Mouse (Mus musculus) cerebellum, postnatal 10 days (tissue): ENCODE data around the gene Cabin1.

Experiments used
- DNase-seq, 2 experiments: peaks; one replicate each; pipeline ENCODE4 v3.0.0; 2021; ENCODE audit warnings: mixed read lengths in 2 of 2

Cabin1 gene

DNA sequence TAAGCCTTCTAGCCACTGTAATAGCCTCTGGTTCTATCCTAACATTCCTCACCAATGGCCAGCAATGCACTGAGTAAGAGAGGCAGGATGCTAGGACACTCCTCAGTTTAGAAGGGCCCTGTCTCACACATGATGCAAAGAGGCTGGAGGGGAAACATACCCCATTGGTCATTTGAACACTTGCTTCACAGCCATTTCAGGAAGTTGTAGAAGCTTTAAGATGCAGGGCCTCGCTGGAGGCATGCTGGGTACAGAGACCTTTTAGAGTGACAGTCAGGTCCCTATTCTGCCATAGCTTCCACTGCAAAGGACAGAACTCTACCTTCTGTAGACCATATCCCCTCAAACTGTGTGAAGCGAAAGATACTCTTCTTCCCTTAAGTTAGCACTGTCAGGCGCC is 66.4 kb downstream of the Cabin1 start:
- DNase-seq: no peak

DNA sequence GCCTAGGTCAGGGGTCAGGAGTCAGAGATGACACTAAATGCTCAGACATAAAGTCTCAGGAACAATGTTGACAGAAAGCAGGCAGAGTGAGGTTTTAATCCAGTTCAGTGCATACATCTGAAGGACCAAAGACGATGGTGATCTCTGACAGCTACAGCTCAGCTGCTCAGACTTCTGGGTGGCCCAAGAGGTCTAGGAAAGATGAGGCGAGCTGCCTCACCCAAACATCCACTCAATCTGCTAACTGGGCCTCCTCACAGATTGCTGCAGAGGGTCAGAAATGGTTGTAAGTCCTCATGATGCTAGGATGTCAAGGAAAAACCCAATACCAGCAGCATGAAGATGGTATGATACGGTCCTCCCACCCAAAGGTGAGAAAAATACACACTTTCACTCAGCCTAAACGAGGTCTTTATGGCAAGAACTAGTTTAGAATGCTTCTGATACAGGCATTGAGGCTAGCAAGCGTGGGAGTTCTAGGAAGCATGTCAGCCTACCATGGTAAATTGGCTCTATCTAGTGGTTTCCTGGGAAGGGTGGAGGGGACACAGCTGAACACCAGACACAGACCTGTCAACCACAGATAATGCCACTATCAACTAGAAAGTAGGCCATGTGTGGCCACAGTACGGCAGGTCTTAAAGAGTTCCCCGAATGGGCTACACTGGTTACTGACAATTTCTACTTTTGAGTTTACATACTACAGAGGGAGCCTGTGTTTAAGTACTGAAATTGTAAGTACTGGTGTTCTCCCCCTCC is 67.4 kb downstream of the Cabin1 start:
- DNase-seq: no peak

DNA sequence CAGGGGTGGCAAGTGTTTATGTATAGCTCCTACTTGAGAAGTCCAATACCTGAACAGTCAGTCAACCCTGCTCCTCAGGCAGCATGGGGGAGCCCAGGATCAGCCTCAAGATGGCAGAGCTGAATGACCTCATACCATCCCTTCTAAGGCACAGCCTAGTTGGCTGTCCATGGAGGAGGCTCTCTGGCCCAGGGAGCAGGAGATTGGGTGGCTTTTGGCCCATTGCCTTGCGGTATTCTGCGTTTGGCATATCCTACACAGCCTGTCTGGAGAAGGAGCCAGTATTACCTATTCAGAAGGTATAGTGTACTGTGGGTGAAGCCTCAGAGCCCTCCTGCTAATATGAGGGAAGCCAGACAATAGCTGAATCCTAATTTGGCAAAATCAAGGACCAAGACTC is 68.6 kb downstream of the Cabin1 start:
- DNase-seq: no peak

DNA sequence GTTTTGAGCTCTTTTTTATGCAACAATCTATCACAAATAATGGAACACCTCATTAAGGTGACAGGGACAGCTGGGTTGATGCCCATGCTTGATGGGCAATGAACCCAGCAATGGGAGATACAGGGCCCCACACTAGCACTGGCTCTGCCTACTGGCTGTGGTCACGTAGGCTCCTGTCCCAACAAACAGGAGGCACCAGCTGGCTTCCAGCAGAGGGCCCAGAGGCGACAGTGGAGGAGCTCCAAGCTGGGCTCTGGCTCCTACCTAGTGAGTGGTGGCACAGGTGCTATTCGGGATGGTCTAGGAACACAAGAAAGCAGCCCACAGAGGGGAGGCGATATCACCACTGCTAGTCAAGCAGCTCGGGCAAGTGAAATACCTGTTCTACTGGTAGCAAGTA is 69.1 kb downstream of the Cabin1 start:
- no peak for DNase-seq

DNA sequence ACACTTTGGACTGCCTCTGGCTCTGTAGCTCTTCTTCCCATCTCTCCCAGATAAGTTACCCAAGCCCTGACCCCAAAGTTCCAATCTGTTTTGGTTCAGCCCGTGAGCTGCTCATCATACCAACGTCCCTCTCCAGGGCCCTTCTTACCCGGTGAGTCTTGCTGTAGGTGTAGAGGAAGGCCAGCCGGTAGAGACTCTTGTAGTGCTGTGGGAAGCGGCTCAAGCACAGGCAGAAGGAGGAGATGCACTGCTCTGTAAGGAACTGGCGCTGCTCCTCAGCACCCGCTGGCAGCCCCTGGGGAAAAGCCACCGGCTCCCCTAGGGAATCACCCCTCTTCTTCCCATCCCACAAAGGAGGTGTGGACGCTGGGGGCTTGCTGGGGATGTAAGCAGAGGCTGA is 69.6 kb downstream of the Cabin1 start:
- no peak for DNase-seq

DNA sequence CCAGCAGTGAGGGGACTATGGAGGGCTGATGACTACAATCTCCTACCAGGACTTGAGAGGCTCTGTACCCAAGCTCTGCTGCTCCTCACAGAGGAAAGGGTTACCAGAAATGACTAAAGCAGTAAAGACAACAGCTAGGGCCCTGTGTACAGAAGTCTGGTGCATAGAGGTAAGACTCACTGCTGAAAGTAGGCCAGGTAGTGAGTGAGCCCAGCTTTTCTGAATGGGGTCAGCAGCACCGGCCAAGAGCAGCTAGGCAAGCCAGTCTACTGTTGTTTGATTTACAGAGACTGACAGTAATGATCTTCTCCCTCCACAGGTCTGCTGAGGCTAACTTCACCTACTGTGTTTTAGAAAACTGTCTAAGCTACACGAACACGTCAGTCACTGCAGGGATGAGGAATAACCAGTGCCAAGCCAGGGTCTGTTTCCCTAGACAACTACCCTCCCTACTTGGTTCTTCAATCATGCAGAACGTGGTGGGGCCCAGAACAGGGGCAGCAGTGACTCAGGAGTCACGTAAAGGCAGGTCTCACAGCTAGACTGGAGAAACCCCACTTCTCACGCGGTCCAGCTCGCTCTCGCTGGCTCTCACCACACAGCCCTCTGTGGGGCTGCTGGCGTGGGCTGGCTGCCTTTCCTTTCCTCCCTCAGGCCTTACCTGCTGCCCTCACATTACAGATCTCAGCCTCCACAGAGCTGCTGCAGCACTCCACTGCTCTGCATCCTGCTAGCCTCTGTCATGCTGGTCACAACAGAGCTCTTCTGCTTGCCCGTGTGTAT is 70.5 kb downstream of the Cabin1 start:
- peak; percentile 52 to 54 for DNase-seq

DNA sequence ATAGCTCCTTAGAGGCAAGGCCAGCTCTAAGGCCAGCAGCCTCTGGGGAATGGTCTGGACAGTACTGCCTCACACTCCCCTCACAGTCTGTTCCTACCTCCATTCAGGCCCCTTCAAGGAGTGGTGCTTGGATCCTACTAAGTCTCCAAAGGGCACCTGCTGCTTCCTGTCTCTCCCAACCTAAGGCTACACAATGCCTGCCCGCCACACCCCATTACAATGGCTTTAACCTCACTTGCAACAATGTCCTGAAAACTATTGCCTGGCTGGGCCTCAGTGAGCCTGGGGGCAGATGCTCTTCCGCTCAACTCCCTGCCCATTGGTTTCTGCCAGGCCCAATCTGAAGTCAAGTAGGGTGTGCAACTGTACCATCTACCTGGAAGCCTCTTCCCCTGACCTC is 75.5 kb downstream of the Cabin1 start:
- no peak for DNase-seq

DNA sequence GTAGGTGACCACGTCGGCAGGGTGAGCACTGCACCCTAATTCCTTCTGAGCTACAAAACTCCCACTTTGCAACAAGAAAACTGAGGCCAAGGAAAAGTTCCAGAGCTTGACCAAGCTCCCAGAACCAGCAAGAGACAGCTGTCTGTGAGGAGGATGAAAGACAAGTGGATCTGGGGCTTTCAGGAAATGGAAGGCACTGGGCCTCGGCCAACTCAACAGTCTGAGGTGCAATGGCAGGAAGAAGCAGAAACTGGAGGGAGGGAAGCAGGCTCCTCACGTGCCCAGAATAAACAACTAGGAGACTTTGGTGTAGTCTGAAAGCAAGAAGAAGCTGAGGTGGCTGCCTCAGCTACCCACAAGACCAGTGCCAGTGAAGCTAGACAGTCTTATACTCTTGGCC is 77.4 kb downstream of the Cabin1 start:
- no peak for DNase-seq

DNA sequence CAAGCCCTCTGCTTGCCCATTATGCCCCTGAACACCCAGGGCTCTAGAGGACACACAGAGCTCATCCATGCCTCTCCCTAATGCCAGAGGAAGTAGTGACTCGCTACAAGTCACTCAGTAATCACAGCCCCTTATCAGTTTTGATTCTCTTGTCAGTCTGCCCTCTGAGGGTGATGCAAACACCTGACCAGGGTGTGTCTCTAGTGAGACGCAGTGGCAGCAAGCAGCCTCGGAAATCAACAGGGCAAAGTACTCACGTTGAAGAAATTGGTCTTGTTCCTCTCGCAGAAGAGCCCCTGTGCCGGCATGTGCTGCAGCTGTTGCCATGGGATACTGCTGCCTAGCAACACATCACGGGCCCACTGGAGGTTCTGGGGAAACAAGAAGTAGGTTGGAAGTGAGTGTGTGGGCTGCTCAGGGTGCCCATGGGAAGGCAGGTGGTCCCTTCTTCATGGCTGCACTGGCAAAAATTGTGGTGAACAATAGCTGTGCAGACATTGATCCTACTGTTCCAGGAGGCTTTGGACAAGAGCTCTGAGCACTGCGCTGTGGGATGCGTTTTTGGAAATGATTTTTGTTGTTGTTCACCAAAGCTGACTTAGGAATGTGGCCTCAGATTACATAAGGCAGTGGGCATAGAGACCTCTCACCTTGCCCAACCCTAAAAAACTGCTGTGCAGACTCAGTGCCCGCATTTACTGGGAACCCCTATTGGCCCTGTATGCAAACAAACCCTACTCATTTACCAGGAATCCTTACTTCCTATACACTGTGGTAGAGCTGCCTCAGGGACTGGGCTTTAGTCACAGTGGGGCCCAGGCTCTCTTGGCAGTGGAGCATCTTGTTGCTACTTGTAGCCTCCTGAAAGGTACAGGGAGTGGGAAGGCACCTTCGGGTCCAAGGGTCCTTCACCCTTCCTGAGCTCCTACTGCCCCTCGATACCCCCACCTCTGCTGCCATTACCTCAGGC is 79.8 kb downstream of the Cabin1 start:
- DNase-seq: peak; percentile 67 to 74

DNA sequence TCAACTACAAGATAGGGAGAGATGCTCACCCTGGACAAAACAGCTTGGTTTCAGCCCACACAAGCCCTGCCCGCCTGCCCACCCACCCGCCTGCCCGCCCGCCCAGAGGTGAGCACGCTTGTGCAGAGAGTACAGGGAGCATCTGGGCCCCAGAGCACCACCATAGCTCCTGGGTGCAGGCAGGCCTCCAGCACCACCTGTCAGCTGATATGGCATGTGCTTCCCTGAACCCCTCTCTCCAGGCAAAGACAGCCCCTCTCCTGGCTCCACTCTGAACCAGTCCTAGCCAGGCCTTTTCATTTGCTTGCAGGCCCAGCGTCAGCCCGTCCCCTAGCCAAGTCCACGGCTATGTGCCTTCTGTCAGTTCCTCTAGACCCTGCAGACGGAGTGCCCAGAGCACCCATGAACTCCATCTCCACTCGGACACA is 83.6 kb downstream of the Cabin1 start:
- DNase-seq: peak; percentile 90 to 94

DNA sequence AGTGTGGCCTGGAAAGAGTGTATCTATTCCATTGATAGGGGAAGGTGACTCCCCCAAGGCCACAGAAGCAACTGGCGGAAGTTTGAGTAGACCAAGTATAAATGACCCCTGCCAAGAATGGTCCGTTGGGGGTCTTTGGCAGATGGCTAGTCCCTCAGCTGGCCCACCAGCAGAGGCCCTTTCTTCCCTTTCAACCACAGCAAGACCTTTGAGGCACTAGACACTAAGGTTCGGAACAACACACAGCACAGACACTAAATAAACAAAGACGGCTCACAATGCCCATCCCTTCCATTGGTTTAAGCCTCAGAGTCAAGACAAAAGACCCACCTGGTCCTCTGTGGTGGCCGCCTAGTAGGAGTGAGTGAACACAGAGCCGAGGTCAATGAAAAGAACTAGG is 84.9 kb downstream of the Cabin1 start:
- no peak for DNase-seq

DNA sequence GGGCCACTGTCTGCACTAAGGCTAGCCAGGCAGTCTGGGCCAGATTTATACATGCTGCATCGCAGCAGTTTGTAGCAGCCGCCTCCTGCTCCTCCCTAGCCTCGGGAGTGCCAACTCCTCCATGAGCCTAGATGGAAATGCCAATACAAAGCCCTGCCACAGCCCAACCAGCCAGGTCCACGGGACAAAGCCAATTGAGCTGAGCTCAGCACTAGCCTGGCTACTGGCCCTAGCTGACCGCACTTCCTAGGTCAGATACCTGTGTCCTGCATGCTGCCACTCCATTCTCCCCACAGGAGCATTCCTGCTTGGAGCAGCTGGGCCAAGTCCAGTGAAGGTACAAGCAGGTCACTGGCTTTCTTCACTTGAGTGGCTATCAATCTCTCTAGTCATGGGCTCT is 86.2 kb downstream of the Cabin1 start:
- DNase-seq: peak; percentile 77 to 78

DNA sequence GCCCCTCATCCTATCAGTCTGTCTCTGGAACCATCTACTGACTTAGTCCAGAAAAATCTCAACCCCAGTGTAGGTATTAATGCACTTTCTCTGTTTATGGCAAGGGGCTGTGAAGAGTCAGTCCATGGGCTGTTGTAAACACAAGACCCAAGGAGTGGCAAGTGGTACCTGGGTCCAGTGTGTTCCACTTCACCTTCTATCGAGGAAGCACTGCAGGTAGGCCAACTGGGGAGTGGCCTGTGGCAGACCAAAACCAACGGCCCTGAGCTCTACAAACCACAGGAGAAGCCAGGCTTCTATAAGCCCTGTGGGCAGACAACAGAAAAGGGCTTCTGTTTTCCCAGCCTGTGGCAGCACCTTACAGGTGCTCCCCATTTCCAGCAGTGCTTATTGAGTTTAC is 86.6 kb downstream of the Cabin1 start:
- DNase-seq: no peak

DNA sequence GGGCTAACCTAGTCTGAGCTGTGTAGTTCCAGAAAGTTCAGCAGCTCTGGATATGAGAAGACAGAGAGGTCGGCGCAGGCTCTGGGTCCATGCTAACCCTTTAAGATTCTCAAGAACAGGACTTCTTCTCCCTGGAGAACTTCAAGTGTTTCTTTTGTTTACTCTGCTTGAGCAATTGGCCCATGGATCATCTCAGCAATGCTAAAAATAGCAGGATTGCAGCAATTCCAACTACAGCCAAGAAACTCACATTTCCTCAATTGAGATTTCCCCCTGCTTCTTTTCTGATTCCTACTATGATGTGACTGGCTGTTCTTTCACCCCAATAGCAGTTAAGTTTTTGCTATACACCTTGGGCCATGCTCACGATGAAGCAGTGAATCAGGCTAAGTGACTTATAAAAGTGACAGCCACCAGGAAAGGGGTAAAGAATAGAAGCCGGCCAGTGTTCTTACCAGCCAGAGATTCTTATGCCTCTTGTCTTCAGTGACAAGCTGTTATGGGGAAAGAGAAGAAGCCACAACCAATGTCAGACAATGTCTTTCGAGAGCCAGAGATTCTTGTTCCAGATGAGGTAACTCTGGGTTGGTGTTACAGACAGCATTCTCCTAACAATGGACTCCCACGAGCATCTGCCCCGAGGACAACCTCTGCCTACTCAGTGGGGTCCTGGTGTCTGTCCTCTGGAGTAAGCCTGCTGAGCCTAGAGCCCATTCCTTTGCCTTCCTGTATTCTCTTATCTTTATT is 87.1 kb downstream of the Cabin1 start:
- no peak for DNase-seq

DNA sequence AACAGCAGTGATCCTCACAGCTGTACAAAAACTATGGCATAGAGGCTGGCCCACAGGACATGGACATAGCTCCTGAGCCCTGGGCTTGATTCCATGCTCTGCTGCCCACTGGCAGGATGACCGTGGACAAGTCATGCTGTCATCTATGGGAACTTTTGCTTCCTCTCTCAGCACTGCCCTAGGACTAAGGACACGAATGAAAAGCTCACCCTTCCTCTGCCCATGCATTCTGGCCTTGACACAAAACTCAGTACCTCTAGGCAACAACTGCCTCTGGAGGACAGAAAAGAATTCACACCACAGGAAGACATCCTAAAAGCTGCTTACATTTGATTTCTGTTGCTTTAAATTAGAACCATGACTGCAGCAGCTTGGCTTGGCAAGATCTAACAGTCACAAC is 87.9 kb downstream of the Cabin1 start:
- DNase-seq: no peak

DNA sequence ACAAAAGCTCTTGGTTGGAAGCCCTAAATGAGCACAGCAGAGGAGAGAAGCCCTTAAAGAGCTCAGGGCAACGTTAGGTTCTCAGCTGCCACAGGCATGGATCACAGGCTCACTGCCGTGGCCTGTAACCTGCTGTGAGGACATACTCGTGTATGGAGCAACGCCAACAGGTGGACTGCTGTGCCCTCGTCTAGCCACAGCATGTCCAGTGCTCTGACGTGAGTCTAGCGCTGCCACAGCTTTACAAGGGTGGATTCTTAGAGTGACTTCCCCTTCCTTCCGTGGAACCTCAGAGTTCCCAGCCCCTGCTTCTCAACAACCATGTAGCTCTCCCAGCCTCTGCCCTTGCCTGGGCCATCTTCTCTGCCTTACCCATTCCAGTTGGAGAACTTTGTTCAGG is 88.5 kb downstream of the Cabin1 start:
- no peak for DNase-seq

DNA sequence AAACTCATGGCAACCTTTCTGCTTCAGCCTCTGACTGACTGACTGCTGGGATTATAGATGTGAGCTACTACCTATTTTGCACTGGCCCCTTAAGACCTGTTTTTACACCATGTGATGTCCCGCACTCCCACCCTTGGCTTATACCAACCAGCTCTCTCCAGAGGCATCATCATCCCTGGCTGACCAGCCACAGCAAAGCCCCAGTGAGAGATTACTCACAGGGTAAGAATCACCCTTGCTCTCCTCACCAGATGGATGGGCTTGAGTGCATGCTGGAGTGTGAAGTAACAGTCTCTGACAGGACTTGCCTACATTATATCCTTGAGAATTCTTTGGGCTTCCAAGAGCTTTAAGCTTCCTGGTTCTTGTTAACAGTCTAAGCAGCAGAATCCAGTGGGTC is 94.2 kb downstream of the Cabin1 start:
- DNase-seq: no peak

DNA sequence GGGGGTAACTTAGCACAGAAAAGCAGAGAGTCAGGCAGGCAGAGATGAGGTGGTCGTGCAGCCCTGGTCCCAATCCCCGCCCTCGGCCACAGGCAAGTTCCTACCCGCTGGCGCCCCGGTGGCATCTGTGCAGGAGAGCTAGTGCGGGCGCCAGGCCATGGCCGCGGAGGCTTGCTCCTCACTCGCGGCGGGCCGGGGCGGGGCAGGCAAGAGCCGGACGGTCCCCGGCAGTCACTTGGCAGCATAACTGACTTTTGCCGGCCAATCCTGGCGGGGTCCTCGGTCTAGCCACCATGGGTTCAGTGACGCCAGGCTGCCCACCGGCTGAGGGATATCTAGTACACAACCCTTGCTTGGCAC is 96.2 kb downstream of the Cabin1 start:
- DNase-seq: peak; percentile 85 to 92

DNA sequence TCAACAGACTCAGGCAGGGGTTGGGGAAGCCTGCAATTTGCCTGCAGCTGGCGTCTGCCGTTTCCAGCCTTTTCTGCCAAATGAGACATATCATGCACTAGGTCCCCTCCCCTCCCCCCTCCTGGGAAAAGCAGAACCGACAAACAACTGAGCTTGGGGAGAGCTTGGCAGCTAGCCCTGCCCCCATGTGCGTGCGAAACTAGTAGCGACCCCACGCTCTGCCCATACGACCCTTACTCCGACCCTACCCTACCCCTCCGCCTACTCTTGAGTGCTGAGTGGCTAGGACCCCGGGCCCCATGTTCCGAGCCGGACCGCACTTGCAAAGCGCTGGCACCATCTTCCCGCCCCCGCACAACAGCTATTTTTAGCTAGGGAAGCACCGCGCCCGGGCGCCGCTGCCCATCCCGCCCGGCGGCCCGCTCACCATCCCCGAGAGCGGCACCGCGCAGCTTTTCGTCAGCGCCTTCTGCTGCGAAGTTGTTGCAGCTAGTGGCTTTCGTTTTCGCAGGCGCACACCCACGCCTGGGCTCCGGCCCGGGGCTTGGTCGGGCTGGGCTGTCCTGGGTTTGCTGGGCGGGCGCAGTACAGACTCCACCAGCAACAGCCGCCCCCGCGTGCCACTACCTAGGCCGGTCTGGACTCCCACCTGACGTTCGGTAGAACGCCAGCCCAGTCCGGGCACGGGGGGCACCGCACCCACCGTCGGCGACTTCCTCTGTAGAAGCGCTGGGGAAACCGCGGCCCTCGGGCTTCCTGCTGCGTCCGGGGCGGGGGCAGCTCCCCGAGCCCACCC is 96.8 kb downstream of the Cabin1 start:
- peak; percentile 84 to 88 for DNase-seq

DNA sequence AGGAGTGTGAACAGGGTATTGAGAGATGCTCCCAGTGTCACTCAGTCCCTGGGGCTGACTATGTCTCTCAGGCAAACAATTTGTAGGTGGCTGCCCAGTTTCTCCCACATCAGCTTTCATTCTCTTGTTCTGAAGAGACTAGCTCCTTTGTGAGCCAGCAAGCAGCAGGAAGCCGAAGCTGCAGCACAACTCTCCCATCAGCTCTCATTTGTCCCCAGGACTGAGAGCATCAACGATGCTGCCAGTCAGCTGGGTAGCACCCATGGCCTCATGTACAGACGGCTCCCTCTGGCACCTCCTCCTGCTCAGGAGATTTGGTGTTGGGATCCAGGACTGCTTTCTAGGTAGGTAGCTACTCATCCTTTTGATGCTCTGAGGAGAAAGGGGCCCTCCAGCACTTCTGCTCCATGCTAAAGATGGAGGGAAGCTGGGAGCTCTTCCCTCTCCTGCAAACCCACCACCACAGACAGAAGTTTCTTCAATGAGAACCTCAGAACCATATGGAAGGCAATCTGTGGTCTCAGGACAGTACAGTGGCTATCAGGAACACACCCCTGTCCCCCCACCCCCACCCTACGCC is 97.6 kb downstream of the Cabin1 start:
- peak; percentile 52 to 57 for DNase-seq

DNA sequence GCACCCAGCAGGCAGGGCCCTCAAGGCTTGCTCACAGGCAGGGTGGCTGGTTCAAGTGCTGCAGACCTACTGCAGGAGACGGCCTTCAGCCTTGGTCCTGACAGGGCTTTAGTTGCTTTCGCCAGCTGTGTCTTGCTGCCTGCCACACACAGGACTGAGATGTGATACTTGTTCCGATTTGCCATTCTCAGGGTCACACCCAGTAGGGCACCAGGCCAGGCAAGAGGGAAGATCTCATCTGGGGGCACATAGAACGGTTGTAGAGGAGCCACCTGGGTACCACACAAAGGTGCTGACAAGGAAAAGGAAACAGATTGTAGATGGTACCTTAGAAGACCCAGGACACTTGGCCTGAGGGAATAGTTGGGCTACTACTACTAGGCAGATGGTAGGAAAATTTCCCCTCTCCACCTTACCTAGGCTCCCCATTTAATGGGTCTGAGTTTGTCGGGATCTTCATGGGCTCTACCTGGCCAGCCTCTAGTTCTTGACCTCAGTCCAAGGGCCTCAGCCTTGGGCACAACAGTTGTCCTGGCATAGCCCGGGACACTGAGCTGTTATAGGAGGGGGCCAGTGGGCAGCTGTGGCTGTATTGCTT is 99.4 kb downstream of the Cabin1 start:
- peak in 1 of 2 experiments; percentile 49 for DNase-seq
